Mouse (Mus musculus): ENCODE results near the gene Tomm22. TPM values are rescaled to one million over a fixed set of nuclear protein-coding genes. Genes with fewer than 3 reads are reported as not detected.
A peak's percentile ranks its signal among the peaks of the same experiment; 100 is the strongest.

Tomm22 gene
- 60.9 and 120 TPM in 2 replicates for polyA plus RNA-seq (2012; ENCODE audit: insufficient read depth, low replicate concordance)

DNA sequence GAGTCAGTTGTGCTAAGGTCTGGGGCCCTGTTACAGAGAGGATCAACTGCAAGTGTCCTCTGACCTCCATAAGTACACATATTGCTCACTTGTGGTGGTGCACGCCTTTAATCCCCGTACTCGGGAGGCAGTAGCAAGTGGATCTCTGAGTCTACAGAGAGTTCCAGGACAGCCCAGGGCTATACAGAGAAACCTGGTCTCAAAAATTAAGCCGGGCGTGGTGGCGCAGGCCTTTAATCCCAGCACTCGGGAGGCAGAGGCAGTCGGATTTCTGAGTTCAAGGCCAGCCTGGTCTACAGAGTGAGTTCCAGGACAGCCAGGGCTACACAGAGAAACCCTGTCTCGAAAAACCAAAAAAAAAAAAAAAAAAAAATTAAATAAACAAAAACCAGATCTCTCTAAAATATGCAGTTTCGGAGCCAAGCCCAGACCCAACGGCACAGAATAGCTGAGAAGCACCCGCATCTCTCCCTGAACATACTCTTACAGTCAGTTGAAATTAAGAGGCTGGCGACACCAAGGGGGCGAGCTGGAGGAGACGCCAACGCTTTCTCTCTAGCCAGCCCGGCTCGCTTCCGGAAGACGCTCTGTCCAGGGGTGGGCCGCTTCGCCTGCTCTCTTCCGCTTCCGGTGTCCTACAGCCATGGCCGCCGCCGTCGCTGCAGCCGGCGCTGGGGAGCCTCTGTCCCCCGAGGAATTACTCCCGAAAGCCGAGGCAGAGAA lies at the start of gene Tomm22:
Gene Tomm22 (plus strand): TSS at position 613 of the 723 bp plus-strand sequence.
- Histone ChIP-seq H3K4me3 (replicated peaks) (peak within 1 kb of the TSS; percentile 94), H3K36me3 (replicated peaks; ENCODE audit: low read length) (peaks cover 63% of the 10 kb centered on the region), H3K4me1 (peaks cover 42% of the 10 kb centered on the region), H3K9me3 (no peaks in the 10 kb centered on the region), H3K27me3 (replicated peaks) (no peaks in the 10 kb centered on the region)
- TF ChIP-seq FLI1 (IDR thresholded peaks at IDR 0.05; ENCODE audit: low read length) (peak; percentile 23; the same call in 1 of the 2 replicates), GATA1 (IDR thresholded peaks at IDR 0.05; ENCODE audit: borderline replicate concordance, low read length) (no peak)

DNA sequence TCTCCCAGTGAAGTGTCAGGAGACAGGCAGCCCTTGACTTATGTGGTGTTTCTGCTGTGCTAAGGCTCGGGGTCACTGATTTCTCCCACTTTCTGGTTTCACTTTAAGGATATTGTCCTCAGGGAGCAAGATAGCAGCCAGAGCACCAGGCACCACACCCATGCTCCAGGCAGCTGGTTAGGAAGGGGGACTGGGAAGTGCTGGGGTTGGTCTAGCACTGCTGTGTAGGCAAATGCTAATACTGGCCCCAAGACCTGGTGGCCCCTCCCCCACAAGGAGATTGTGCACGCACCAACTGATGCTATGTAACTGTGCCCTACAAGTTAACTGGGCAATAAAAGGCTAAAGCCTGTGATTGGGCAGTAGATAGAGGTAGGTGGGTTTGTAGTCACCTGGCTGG lies 40.2 kb upstream of the Tomm22 start:
- no peak for TF ChIP-seq FLI1 (IDR thresholded peaks at IDR 0.05; ENCODE audit: low read length)
- H3K27me3 ChIP-seq (replicated peaks), result peaks cover 42% of the 10 kb centered on the region
- peaks cover 11% of the 10 kb centered on the region for H3K9me3 ChIP-seq
- H3K36me3 ChIP-seq (replicated peaks; ENCODE audit: low read length), result peaks cover 35% of the 10 kb centered on the region
- H3K4me1 ChIP-seq, result peaks cover 6% of the 10 kb centered on the region
- H3K4me3 ChIP-seq (replicated peaks), result no peak overlapping the region

- H3K4me1 ChIP-seq, result peaks cover 56% of the 10 kb centered on the region
- TF ChIP-seq GATA1 (IDR thresholded peaks at IDR 0.05; ENCODE audit: borderline replicate concordance, low read length) (no peak), FLI1 (IDR thresholded peaks at IDR 0.05; ENCODE audit: low read length) (no peak)
- peak overlapping the region; percentile 79 for H3K4me3 ChIP-seq (replicated peaks)
- H3K36me3 ChIP-seq (replicated peaks; ENCODE audit: low read length), result peaks cover 30% of the 10 kb centered on the region
- H3K9me3 ChIP-seq, result no peaks in the 10 kb centered on the region
- H3K27me3 ChIP-seq (replicated peaks), result peaks cover 18% of the 10 kb centered on the region
Observed at GRCm38 (mm10) chr15:79641135-79641817, 29.4 kb upstream of the Tomm22 start.

GRCm38 (mm10) chr15:79645483-79645882 lies 25.2 kb upstream of the Tomm22 start:
- Histone ChIP-seq H3K4me3 (replicated peaks) (no peak overlapping the region), H3K36me3 (replicated peaks; ENCODE audit: low read length) (peaks cover 14% of the 10 kb centered on the region), H3K9me3 (no peaks in the 10 kb centered on the region), H3K4me1 (peaks cover 55% of the 10 kb centered on the region), H3K27me3 (replicated peaks) (peaks cover 19% of the 10 kb centered on the region)
- no peak for TF ChIP-seq GATA1 (IDR thresholded peaks at IDR 0.05; ENCODE audit: borderline replicate concordance, low read length)
- no peak for TF ChIP-seq FLI1 (IDR thresholded peaks at IDR 0.05; ENCODE audit: low read length)

GRCm38 (mm10) chr15:79648130-79648529 lies 22.5 kb upstream of the Tomm22 start:
- peak overlapping the region; percentile 53 for H3K4me3 ChIP-seq (replicated peaks)
- H3K27me3 ChIP-seq (replicated peaks), result peaks cover 16% of the 10 kb centered on the region
- H3K36me3 ChIP-seq (replicated peaks; ENCODE audit: low read length), result peaks cover 2% of the 10 kb centered on the region
- H3K4me1 ChIP-seq, result peaks cover 32% of the 10 kb centered on the region
- H3K9me3 ChIP-seq, result no peaks in the 10 kb centered on the region
- TF ChIP-seq FLI1 (IDR thresholded peaks at IDR 0.05; ENCODE audit: low read length) (no peak), GATA1 (IDR thresholded peaks at IDR 0.05; ENCODE audit: borderline replicate concordance, low read length) (no peak)

DNA sequence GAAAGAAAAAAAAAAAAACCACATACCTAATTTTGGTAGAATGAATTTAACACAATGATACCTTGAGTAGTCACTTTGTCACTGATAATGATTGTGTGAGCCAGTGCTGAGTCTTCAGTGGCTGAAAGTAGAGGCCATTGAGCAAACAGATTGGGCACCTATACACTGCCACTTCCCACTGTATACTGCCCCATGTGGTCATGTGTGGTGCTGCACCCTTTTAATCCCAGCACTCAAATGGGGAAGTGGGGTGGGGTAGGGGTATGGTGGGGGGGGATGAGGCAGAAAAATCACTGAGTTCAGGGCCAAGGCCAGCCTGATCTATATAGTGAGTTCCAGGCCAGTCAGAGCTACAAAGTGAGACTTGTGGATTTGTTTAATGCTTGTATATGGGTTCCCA lies 20.1 kb upstream of the Tomm22 start:
- TF ChIP-seq FLI1 (IDR thresholded peaks at IDR 0.05; ENCODE audit: low read length) (no peak), GATA1 (IDR thresholded peaks at IDR 0.05; ENCODE audit: borderline replicate concordance, low read length) (no peak)
- Histone ChIP-seq H3K4me3 (replicated peaks) (no peak overlapping the region), H3K27me3 (replicated peaks) (peaks cover 9% of the 10 kb centered on the region), H3K36me3 (replicated peaks; ENCODE audit: low read length) (peaks cover 2% of the 10 kb centered on the region), H3K4me1 (peaks cover 36% of the 10 kb centered on the region), H3K9me3 (no peaks in the 10 kb centered on the region)

DNA sequence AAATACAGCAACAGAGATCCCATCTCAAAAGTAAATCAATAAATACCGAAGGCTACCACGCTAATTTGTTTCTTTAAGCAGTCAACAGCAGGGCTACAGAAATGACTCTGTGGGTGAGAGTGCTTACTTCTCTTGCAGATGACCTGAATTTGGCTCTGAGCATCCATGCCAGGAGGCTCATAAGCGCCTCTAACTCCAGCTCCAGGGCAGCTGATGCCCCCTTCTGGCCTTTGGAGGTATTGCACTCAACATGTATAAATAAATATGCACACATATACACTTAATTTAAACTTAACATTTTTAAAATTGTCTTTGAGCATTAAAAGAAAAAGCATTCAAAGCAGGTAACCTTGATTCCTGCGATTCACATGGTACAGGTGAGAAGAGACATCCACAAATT lies 19.2 kb upstream of the Tomm22 start:
- TF ChIP-seq GATA1 (IDR thresholded peaks at IDR 0.05; ENCODE audit: borderline replicate concordance, low read length), result no peak
- TF ChIP-seq FLI1 (IDR thresholded peaks at IDR 0.05; ENCODE audit: low read length), result no peak
- Histone ChIP-seq H3K4me3 (replicated peaks) (no peak overlapping the region), H3K27me3 (replicated peaks) (peaks cover 9% of the 10 kb centered on the region), H3K36me3 (replicated peaks; ENCODE audit: low read length) (peaks cover 7% of the 10 kb centered on the region), H3K4me1 (peaks cover 40% of the 10 kb centered on the region), H3K9me3 (no peaks in the 10 kb centered on the region)

GRCm38 (mm10) chr15:79656451-79656850 lies 14.2 kb upstream of the Tomm22 start:
- Histone ChIP-seq H3K4me1 (peaks cover 53% of the 10 kb centered on the region), H3K9me3 (peaks cover 3% of the 10 kb centered on the region; the same call in 1 of the 2 replicates), H3K4me3 (replicated peaks) (peak overlapping the region; percentile 50), H3K27me3 (replicated peaks) (no peaks in the 10 kb centered on the region), H3K36me3 (replicated peaks; ENCODE audit: low read length) (peaks cover 16% of the 10 kb centered on the region)
- no peak for TF ChIP-seq GATA1 (IDR thresholded peaks at IDR 0.05; ENCODE audit: borderline replicate concordance, low read length)

GRCm38 (mm10) chr15:79657837-79658530 lies 12.7 kb upstream of the Tomm22 start:
- Histone ChIP-seq H3K36me3 (replicated peaks; ENCODE audit: low read length) (peaks cover 32% of the 10 kb centered on the region), H3K4me3 (replicated peaks) (peak overlapping the region; percentile 97), H3K9me3 (peaks cover 7% of the 10 kb centered on the region; the same call in 1 of the 2 replicates), H3K27me3 (replicated peaks) (no peaks in the 10 kb centered on the region), H3K4me1 (peaks cover 51% of the 10 kb centered on the region)
- TF ChIP-seq FLI1 (IDR thresholded peaks at IDR 0.05; ENCODE audit: low read length) (no peak), GATA1 (IDR thresholded peaks at IDR 0.05; ENCODE audit: borderline replicate concordance, low read length) (no peak)

Data from megakaryocyte, embryonic 14.5 days (primary cell).